Mouse (Mus musculus) urinary bladder, postnatal 0 days (tissue): ENCODE data around the gene Dmd. TPM values are rescaled to one million over a fixed set of nuclear protein-coding genes. Genes with fewer than 3 reads are reported as not detected.

Source experiments
- polyA plus RNA-seq: library from polyadenylated mRNA; unstranded; fragments of >200 nt; fragmentation: Nextera tagmentation; extraction: Ambion mirVana; gene quantifications from 2 replicates; pipeline ENCODE4 v1.2.1, GENCODE M21; 2015

Dmd gene
- polyA plus RNA-seq = 24.2 and 28.1 TPM in 2 replicates

DNA sequence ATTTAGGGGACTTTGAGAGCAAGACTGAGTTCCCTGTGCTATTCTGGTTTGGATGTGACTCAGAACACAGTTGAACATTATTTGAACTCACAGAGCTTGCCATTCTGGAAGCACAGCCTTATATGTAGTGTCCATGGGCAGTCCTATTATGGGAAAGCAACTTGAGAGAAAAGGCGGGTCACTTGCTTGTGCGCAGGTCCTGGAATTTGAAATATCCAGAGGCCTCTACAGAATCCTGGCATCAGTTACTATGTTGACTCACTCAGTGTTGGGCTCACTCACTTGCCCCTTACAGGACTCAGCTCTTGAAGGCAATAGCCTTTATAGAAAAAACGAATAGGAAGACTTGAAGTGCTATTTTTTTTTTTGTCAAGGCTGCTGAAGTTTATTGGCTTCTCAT is at the start of gene Dmd:
Gene Dmd, plus strand, starts transcription at position 241 of the 400 bp plus-strand sequence.

DNA sequence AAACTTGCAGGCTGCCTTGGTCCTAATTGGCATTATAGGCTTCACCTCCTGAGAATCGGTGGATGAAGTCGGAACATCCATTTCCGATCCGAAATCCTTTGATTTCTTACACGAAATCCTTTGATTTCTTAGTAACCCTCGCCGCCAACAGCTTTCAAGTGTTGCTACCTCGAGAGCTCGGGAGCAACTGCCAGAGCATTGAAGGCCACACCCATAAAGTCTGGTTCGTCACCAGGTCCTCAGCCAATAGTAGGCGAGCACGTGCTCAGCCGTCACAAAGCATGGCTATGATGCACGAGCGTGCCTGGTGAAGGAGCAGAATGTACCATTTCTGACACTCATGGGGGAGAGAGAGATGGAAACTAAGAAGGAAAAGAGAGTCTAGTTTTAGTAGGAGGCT is 538.9 kb downstream of the Dmd start, which contains the start of gene Tsga8:
Gene Tsga8, minus strand, starts transcription at position 327 of the 400 bp plus-strand sequence.

DNA sequence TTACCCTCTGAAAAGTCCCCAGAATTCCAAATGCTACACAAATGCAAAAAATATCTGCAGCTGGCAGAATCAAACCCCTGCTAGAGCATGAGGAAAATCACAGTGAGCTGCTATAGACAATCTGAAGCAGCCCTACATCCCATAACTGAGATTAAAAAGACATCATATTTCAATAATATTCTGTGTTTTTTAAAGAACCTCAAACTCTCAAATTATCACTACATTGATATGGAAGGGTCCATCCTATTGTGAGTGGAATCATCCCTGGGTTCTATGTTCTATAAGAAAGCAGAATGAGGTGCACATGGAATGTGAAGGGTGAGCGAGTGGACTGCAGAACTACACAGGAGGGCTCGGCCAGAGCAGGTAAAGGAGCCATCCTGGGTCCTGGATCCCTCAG is 2300.7 kb downstream of the Dmd start, which contains the start of gene Fthl17a:
Gene Fthl17a, plus strand, starts transcription at position 301 of the 400 bp plus-strand sequence.

